Mouse (Mus musculus) CH12.LX (cell line): ENCODE data around the gene Map3k11.

Experiments
- CTCF ChIP-seq, 2 experiments: IDR thresholded peaks in 1 of 2; conservative IDR thresholded peaks in 1 of 2; 2 replicates each; pipeline ENCODE4 v1.5.1; 2011 to 2012; ENCODE audit warnings: low read depth in 2 of 2, low read length in 2 of 2, improper control_type of control experiment in 1 of 2, inconsistent platforms in 1 of 2, mild to moderate bottlenecking in 1 of 2, moderate library complexity in 1 of 2
- E2F4 ChIP-seq: IDR thresholded peaks from 2 replicates; pipeline ENCODE4 v1.6.1; 2011; ENCODE audit warnings: low read depth, low read length, improper control_type of control experiment; ENCODE audit not compliant: insufficient replicate concordance
- EP300 ChIP-seq: IDR thresholded peaks from 2 replicates; pipeline ENCODE4 v1.6.1; 2011; ENCODE audit warnings: low read length, improper control_type of control experiment
- KAT2A ChIP-seq: IDR thresholded peaks from 2 replicates; pipeline ENCODE4 v1.6.1; 2012; ENCODE audit warnings: low read length, improper control_type of control experiment, inconsistent platforms; ENCODE audit not compliant: insufficient replicate concordance
- MAFK ChIP-seq: IDR thresholded peaks from 2 replicates; pipeline ENCODE4 v1.6.1; 2011; ENCODE audit warnings: low read length, improper control_type of control experiment; ENCODE audit not compliant: insufficient replicate concordance
- MEF2A ChIP-seq: IDR thresholded peaks from 2 replicates; pipeline ENCODE4 v1.6.1; 2014; ENCODE audit warnings: low read depth, mild to moderate bottlenecking, inconsistent platforms, low read length, improper control_type of control experiment, borderline replicate concordance
- MYC ChIP-seq: IDR thresholded peaks from 2 replicates; pipeline ENCODE4 v1.6.1; 2011; ENCODE audit warnings: low read depth, mild to moderate bottlenecking, improper control_type of control experiment, low read length
- NRF1 ChIP-seq: IDR thresholded peaks from 2 replicates; pipeline ENCODE4 v1.6.1; 2014; ENCODE audit warnings: low read depth, mild to moderate bottlenecking, inconsistent platforms, low read length, improper control_type of control experiment, moderate library complexity
- POLR2A ChIP-seq: IDR thresholded peaks from 2 replicates; pipeline ENCODE4 v1.6.1; 2011; ENCODE audit warnings: low read depth, mild to moderate bottlenecking, improper control_type of control experiment, low read length
- UBTF ChIP-seq: IDR thresholded peaks from 2 replicates; pipeline ENCODE4 v1.6.1; 2012; ENCODE audit warnings: low read depth, mild to moderate bottlenecking, inconsistent platforms, low read length, improper control_type of control experiment, moderate library complexity
- ZC3H11A ChIP-seq: IDR thresholded peaks from 2 replicates; pipeline ENCODE4 v1.6.1; 2012; ENCODE audit warnings: low read depth, mild to moderate bottlenecking, inconsistent platforms, low read length, improper control_type of control experiment
- ZMIZ1 ChIP-seq: IDR thresholded peaks from 2 replicates; pipeline ENCODE4 v1.6.1; 2012; ENCODE audit warnings: low read depth, mild to moderate bottlenecking, inconsistent platforms, low read length, improper control_type of control experiment

GRCm38 (mm10) chr19:5692913-5693396 is 4.4 kb downstream of the Map3k11 start:
- TF ChIP-seq POLR2A (no peak), MYC (no peak), CTCF (conservative IDR thresholded peaks at IDR 0.05 in 1 of 2, IDR thresholded peaks at IDR 0.05 in 1 of 2; ENCODE audit: low read depth in 2 of 2, low read length in 2 of 2) (no peak), EP300 (no peak), MEF2A (no peak), ZMIZ1 (no peak), MAFK (no peak), NRF1 (no peak), UBTF (no peak), E2F4 (no peak), KAT2A (no peak), ZC3H11A (no peak)
